Mouse (Mus musculus) neural tube, embryonic 15.5 days (tissue): Measurements from ENCODE around the gene Vmn2r30. TPM values are rescaled to one million over a fixed set of nuclear protein-coding genes. Genes with fewer than 3 reads are reported as not detected.
"Not testable (repeated sequence)": the region's sequence is repeated elsewhere in the genome, so short reads cannot be mapped to it uniquely, and the experiment has no call there.

Experiments
- ATAC-seq: fragments of 200-750 bp; cut with Nextera tagmentation; 2 replicates; pipeline ENCODE4 v1.8.0; 2017; ENCODE audit warnings: mild to moderate bottlenecking, moderate TSS enrichment, moderate library complexity; ENCODE audit not compliant: low FRiP score
- H3K27ac ChIP-seq: fragments of 300-500 bp; sonication (generic); replicated peaks from 2 replicates; pipeline ENCODE4 v1.5.1; 2015; ENCODE audit warnings: mild to moderate bottlenecking, inconsistent platforms
- H3K27me3 ChIP-seq: fragments of 300-500 bp; sonication (generic); replicated peaks from 2 replicates; pipeline ENCODE4 v1.6.1; 2015; ENCODE audit warnings: inconsistent platforms
- H3K36me3 ChIP-seq: fragments of 300-500 bp; sonication (generic); 2 replicates; pipeline ENCODE4 v1.6.1; 2015; ENCODE audit warnings: inconsistent platforms
- H3K4me1 ChIP-seq: fragments of 300-500 bp; sonication (generic); 2 replicates; pipeline ENCODE4 v1.6.1; 2015; ENCODE audit warnings: inconsistent platforms
- H3K4me2 ChIP-seq: fragments of 300-500 bp; sonication (generic); 2 replicates; pipeline ENCODE4 v1.6.1; 2015; ENCODE audit warnings: inconsistent platforms, mild to moderate bottlenecking, moderate library complexity
- H3K4me3 ChIP-seq: fragments of 300-500 bp; sonication (generic); replicated peaks from 2 replicates; pipeline ENCODE4 v1.5.1; 2015; ENCODE audit warnings: mild to moderate bottlenecking, inconsistent platforms
- H3K9ac ChIP-seq: fragments of 300-500 bp; sonication (generic); replicated peaks from 2 replicates; pipeline ENCODE4 v1.6.1; 2015; ENCODE audit warnings: mild to moderate bottlenecking, inconsistent platforms
- H3K9me3 ChIP-seq: fragments of 300-500 bp; sonication (generic); replicated peaks from 2 replicates; pipeline ENCODE4 v1.6.1; 2016; ENCODE audit warnings: inconsistent platforms
- WGBS: fragments of 180-500 bp; shearing (Covaris S2); methylation state at CpG from one replicate; pipeline ENCODE4 v1.1.7; 2015; ENCODE audit warnings: mixed read lengths; 5-methylcytosine and 5-hydroxymethylcytosine counted together
- microRNA-seq: library from miRNA; unstranded; fragments of <30 nt; microRNA quantifications from one replicate; pipeline ENCODE4, GENCODE M21; 2017
- polyA plus RNA-seq: library from polyadenylated mRNA; unstranded; fragments of >200 nt; fragmentation: Nextera tagmentation; extraction: Ambion mirVana; gene quantifications from 2 replicates; pipeline ENCODE4 v1.2.1, GENCODE M21; 2015

Gene Vmn2r30
- polyA plus RNA-seq, result not detected in 2 replicates

GRCm38 (mm10) chr7:7337509-7337908, at the start of gene Vmn2r30:
Gene Vmn2r30, minus strand, starts transcription at chr7:7337609.
- H3K36me3 ChIP-seq, H3K9ac ChIP-seq, H3K9me3 ChIP-seq, H3K4me3 ChIP-seq, ATAC-seq, H3K4me1 ChIP-seq, H3K27me3 ChIP-seq, H3K27ac ChIP-seq, H3K4me2 ChIP-seq: not testable (repeated sequence)
- 63% methylated on average over 1 of the region's 1 CpGs for WGBS

DNA sequence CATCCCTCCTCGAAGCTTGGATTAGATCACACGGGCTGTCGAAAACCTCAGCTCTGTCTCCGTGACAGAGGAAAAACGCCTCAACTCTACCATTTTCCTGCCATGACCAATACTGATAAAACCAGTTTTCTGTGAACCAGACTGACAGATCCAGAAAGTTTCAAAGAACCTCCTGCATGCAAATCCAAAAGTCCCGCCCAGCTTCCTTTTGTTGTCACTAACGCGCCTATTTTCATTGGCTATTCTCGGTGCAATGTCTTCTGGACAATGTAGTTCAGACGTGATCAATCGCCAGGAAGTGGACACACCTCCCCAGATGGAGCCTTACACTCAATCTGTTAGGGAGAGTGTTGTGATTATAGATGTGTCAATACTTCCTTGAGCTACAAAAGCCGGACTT, 37.0 kb upstream of the Vmn2r30 start, which contains the start of gene Gm45783:
Gene Gm45783 (minus strand): TSS at position 143 of the 400 bp plus-strand sequence.
- H3K9ac ChIP-seq, H3K27ac ChIP-seq, H3K4me1 ChIP-seq, H3K4me2 ChIP-seq, H3K27me3 ChIP-seq, H3K9me3 ChIP-seq, H3K4me3 ChIP-seq, H3K36me3 ChIP-seq, ATAC-seq: not testable (repeated sequence)
- WGBS, result 50% methylated on average over 12 of the region's 12 CpGs

DNA sequence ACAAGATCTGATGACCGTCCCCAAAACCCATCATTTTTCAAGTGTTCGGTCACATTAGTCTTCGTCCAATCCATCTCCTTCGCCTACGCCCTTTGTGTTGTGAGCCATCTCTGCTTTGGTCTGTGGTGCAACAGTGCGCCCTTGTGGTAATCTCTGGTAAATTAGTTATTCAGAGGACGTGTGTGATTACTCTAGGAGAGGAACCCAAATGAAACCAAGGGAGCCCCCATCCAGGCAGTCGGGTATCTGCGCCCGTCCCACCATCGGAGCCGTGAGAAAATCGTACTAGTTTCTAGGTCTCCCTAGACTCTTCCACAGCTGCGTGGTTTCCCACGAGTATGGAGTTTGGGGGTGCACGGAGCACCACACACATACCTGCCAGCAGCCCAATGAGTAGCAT, 41.8 kb downstream of the Vmn2r30 start:
- H3K27ac ChIP-seq, result no peak overlapping the region
- H3K4me3 ChIP-seq, result no peak overlapping the region
- H3K4me1 ChIP-seq, result peaks cover 7% of the 10 kb centered on the region
- H3K27me3 ChIP-seq, result no peaks in the 10 kb centered on the region
- WGBS, result 85% methylated on average over 16 of the region's 16 CpGs
- H3K4me2 ChIP-seq, result no peak overlapping the region
- H3K9ac ChIP-seq, result no peak overlapping the region
- peaks cover 51% of the 10 kb centered on the region for H3K36me3 ChIP-seq
- no peaks in the 10 kb centered on the region for H3K9me3 ChIP-seq
- no peak for ATAC-seq

DNA sequence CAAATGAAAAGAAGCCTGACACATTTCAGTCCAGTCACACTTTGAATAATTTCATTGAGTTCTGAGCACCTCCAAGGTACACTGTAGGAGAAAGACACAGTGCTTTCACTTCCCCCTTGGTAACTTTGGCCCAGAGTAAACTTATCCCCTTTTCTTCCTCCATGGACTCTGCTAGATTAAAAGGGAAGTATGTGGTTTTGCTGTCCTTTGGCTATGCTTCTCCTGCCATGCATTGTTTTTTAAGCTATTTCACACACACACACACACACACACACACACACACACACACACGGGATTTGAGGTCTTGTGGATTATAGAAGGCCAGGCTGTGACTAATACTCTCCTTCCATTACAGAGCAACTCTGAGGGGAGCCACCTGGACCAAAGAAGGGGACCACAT, 56.0 kb downstream of the Vmn2r30 start:
- Histone ChIP-seq H3K4me3 (no peak overlapping the region), H3K27ac (no peak overlapping the region), H3K9ac (no peak overlapping the region), H3K9me3 (0 out of 2 replicates have a peak, but pooled peaks cover 3% of the 10 kb centered on the region), H3K36me3 (peaks cover 31% of the 10 kb centered on the region), H3K27me3 (no peaks in the 10 kb centered on the region), H3K4me2 (no peak overlapping the region), H3K4me1 (no peaks in the 10 kb centered on the region)
- ATAC-seq, result no peak
- 83% methylated on average over 1 of the region's 1 CpGs for WGBS

- not testable (repeated sequence) for H3K4me1 ChIP-seq, H3K36me3 ChIP-seq, H3K9me3 ChIP-seq, H3K27me3 ChIP-seq
- Histone ChIP-seq H3K4me3 (peak within 1 kb of the TSS; percentile 41), H3K4me2 (peak within 1 kb of the TSS; percentile 47), H3K9ac (peak within 1 kb of the TSS; percentile 30), H3K27ac (peak within 1 kb of the TSS; percentile 69)
- ATAC-seq, result peak; percentile 99
- WGBS, result 42% methylated on average over 45 of the region's 45 CpGs
Observed at GRCm38 (mm10) chr7:7277966-7278567, 59.3 kb downstream of the Vmn2r30 start, which contains the start of gene Gm45844. Gene Gm45844, minus strand, starts transcription at chr7:7278289.

DNA sequence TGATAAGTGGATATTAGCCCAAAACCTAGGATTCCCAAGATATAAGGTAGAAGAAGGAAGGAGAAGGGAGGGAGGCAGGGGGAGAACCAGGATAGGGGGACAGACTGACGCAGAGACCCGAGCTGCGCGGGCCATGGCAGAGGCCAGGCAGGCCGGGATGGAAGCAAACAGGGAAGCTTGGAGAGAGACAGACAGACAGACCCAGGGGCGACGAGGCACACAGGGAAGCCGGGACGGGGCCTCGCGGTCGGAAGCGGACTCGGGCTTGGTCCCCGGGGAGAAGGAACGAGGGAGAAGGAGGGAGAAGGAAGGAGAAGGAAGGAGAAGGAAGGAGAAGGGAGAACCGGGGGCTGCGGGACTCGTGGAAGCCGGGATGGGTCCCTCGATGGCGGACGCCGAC, 59.9 kb downstream of the Vmn2r30 start:
- 41% methylated on average over 24 of the region's 24 CpGs for WGBS
- Histone ChIP-seq H3K4me3 (peak overlapping the region; percentile 41), H3K9ac (peak overlapping the region; percentile 30), H3K4me2 (peak overlapping the region; percentile 47), H3K27ac (peak overlapping the region; percentile 69)
- H3K36me3 ChIP-seq, H3K4me1 ChIP-seq, H3K9me3 ChIP-seq, H3K27me3 ChIP-seq: not testable (repeated sequence)
- peak; percentile 80 for ATAC-seq

Small RNA genes lying within 50 kb of the gene (microRNA-seq; reads per million reads assigned to microRNA genes)
- 1.2 reads per million for gene Mir5620

Other genes starting within 250 kb of the Vmn2r30 start
- 18.5 and 20.2 TPM in 2 replicates for gene Zfp954, start 216.1 kb downstream of the Vmn2r30 start, polyA plus RNA-seq
- gene Zfp773, start 200.9 kb downstream of the Vmn2r30 start, polyA plus RNA-seq, result 12.4 and 12.8 TPM in 2 replicates
- gene Zfp418, start 166.3 kb downstream of the Vmn2r30 start, polyA plus RNA-seq, result 2.7 and 3.0 TPM in 2 replicates
- gene Zfp772, start 127.6 kb downstream of the Vmn2r30 start, polyA plus RNA-seq, result 8.0 and 8.8 TPM in 2 replicates
- 1.1 and 2.3 TPM in 2 replicates for gene Vmn2r29, start 90.3 kb downstream of the Vmn2r30 start, polyA plus RNA-seq
- gene Gm45844, start 59.3 kb downstream of the Vmn2r30 start, polyA plus RNA-seq, result 9.4 and 12.6 TPM in 2 replicates
- 168 and 192 TPM in 2 replicates for gene Clcn4, start 36.8 kb downstream of the Vmn2r30 start, polyA plus RNA-seq
- gene Gm45783, start 37.0 kb upstream of the Vmn2r30 start, polyA plus RNA-seq, result not detected in 2 replicates
- gene Vmn2r31, start 62.1 kb upstream of the Vmn2r30 start, polyA plus RNA-seq, result 0.01 TPM in 1 of 2 replicates, not detected in the other
- not detected in 2 replicates for gene Vmn2r32, start 142.4 kb upstream of the Vmn2r30 start, polyA plus RNA-seq
- not detected in 2 replicates for gene Vmn2r33, start 229.2 kb upstream of the Vmn2r30 start, polyA plus RNA-seq